In the genomic region with DNA sequence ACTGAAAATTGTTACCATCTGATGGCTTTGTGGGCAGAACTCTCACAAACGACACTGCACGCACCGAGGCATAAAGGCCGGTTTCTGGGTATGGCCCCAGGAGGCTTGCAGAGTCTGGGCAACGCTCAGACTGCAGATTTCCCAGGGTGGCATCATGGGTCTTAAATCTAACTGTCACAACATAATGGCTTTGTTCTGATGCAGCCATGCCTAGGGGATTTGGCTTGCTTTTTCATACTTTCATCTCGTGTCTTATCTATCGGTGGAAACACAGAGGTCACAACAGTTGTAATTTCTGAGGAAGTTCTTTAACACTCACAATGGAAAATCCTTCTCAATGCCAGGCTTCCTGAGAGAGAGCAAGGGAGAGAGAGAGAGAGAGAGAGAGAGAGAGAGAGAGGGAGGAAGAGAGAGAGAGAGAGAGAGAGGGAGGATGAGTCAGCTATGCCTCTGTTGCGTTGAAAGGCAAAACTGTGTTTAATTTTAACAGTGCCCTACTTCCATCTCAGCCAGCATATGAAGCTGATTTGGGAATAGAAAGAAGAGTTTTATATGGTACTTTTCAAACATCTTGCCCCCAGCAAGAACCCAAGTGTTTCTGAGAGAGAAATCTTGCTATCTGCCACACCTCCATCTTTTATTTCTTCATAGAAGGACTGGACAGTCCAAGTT, we compare ENCODE assay signal across 18 mouse cellular contexts.
DNase-seq lines count a peak whose midpoint lies in the region; ATAC-seq and TF ChIP-seq lines count a peak whose summit lies in the region.
"Had no signal": no experiment of that assay in that cellular context is flagged by ENCODE, and none has a peak within 500 bp of the region (broad histone marks: within the 10 kb centered on the region; RNA-seq: fewer than 3 reads in every experiment).

No protein-coding gene starts in this region.

- ATAC-seq in midbrain, postnatal 0 days (ENCODE audit: low FRiP score) = no peak
- ATAC-seq in midbrain, embryonic 16.5 days = no peak
- ATAC-seq: liver, postnatal 0 days had no signal

- WGBS in midbrain, postnatal 0 days = 27% methylated on average over 8 of the region's 8 CpGs
- 34% methylated on average over 8 of the region's 8 CpGs for WGBS in midbrain, embryonic 16.5 days

- no peak for TF ChIP-seq CTCF in midbrain, postnatal 0 days (IDR thresholded peaks at IDR 0.05)

- H3K4me1 ChIP-seq in midbrain, postnatal 0 days (ENCODE audit: insufficient read depth, low read length) = no peaks in the 10 kb centered on the region
- H3K4me1 ChIP-seq in midbrain, embryonic 16.5 days (ENCODE audit: control insufficient read depth, insufficient read depth, low read length) = no peaks in the 10 kb centered on the region

- H3K9me3 ChIP-seq in midbrain, postnatal 0 days (ENCODE audit: low read length) = no peaks in the 10 kb centered on the region
- H3K9me3 ChIP-seq in midbrain, embryonic 16.5 days (replicated peaks; ENCODE audit: control insufficient read depth, low read length, poor library complexity, severe bottlenecking) = no peaks in the 10 kb centered on the region
- H3K9me3 ChIP-seq: forebrain, embryonic 12.5 days; midbrain, embryonic 10.5 days had no signal

- H3K4me3 ChIP-seq in midbrain, postnatal 0 days (ENCODE audit: low read depth, low read length) = no peak overlapping the region
- no peak overlapping the region for H3K4me3 ChIP-seq in midbrain, embryonic 16.5 days (ENCODE audit: low read depth, low read length)
- H3K4me3 ChIP-seq: forebrain, embryonic 12.5 days; midbrain, embryonic 10.5 days had no signal

- no peak overlapping the region for H3K27ac ChIP-seq in midbrain, postnatal 0 days (ENCODE audit: low read depth, low read length)
- no peak overlapping the region for H3K27ac ChIP-seq in midbrain, embryonic 16.5 days (ENCODE audit: low read length)
- H3K27ac ChIP-seq: forebrain, embryonic 12.5 days; midbrain, embryonic 10.5 days had no signal

- H3K36me3 ChIP-seq in midbrain, postnatal 0 days (ENCODE audit: insufficient read depth, low read length) = no peaks in the 10 kb centered on the region
- H3K36me3 ChIP-seq in midbrain, embryonic 16.5 days (ENCODE audit: control insufficient read depth, insufficient read depth, low read length) = no peaks in the 10 kb centered on the region
- H3K36me3 ChIP-seq: forebrain, embryonic 12.5 days; midbrain, embryonic 10.5 days had no signal

- intact Hi-C loops in heart, postnatal 14 days (cut with DNase I) = loop anchor here (10.0 kb wide), 1 partner anchor 242 kb away; no protein-coding TSS in a partner anchor

- peak; percentile 21 for DNase-seq in embryo, embryonic 11 days
- DNase-seq in embryo, embryonic 9.5 days (ENCODE audit: extremely low spot score) = no peak
- peak; percentile 32 for DNase-seq in midbrain, postnatal 0 days (ENCODE audit: low spot score)
- DNase-seq in mesoderm, embryonic 11.5 days (ENCODE audit: low read depth, low spot score) = peak; percentile 12
- DNase-seq in telencephalon, adult 2 months (ENCODE audit: low read depth, low spot score) = peak; percentile 55
- DNase-seq in heart, adult 9 months (ENCODE audit: low spot score in 2 of 2) = no peak
- no peak for DNase-seq in heart, postnatal 14 days
- DNase-seq: B cell, adult 2 months; cerebellum, adult 18-20 months; gastrocnemius, postnatal 25 days; kidney, adult 18-20 months; kidney, postnatal 14 days; liver; liver, postnatal 0 days; lung, postnatal 36 days had no signal

- H3K27me3 ChIP-seq in midbrain, postnatal 0 days (ENCODE audit: insufficient read depth, low read length) = no peaks in the 10 kb centered on the region
- no peaks in the 10 kb centered on the region for H3K27me3 ChIP-seq in midbrain, embryonic 16.5 days (ENCODE audit: control insufficient read depth, insufficient read depth, low read depth, low read length)
- H3K27me3 ChIP-seq: forebrain, embryonic 12.5 days had no signal

- H3K4me2 ChIP-seq in midbrain, postnatal 0 days (ENCODE audit: low read depth, low read length, poor library complexity, severe bottlenecking) = no peak overlapping the region
- no peak overlapping the region for H3K4me2 ChIP-seq in midbrain, embryonic 16.5 days (ENCODE audit: low read length)
- H3K4me2 ChIP-seq: forebrain, embryonic 12.5 days had no signal

- H3K9ac ChIP-seq in midbrain, postnatal 0 days (replicated peaks; ENCODE audit: low read length, poor library complexity, severe bottlenecking) = no peak overlapping the region
- no peak overlapping the region for H3K9ac ChIP-seq in midbrain, embryonic 16.5 days (ENCODE audit: low read depth, low read length)
- H3K9ac ChIP-seq: forebrain, embryonic 12.5 days; liver, postnatal 0 days had no signal

Comparison
In these comparisons a context has a peak if more than half of its experiments do, and no peak if none do; other contexts are left out.
1. DNase-seq: peak in embryo, embryonic 11 days (single experiment), midbrain, postnatal 0 days (single experiment), mesoderm, embryonic 11.5 days (single experiment) and telencephalon, adult 2 months (single experiment); none in embryo, embryonic 9.5 days (single experiment), heart, adult 9 months (0 of 2) and heart, postnatal 14 days (0 of 2).